In genomic region chr1:135098441-135098840, GRCm38 (mm10) we compare ENCODE assay signal across 16 mouse cellular contexts. TPM values are rescaled to one million over a fixed set of nuclear protein-coding genes. Genes with fewer than 3 reads are reported as not detected.
DNase-seq lines count a peak whose midpoint lies in the region; ATAC-seq lines count a peak whose summit lies in the region.
"Had no signal": no experiment of that assay in that cellular context is flagged by ENCODE, and none has a peak within 500 bp of the region (broad histone marks: within the 10 kb centered on the region; RNA-seq: fewer than 3 reads in every experiment).

No protein-coding gene starts in this region.

- peaks cover 44% of the 10 kb centered on the region for H3K4me1 ChIP-seq in limb, embryonic 15.5 days
- H3K4me1 ChIP-seq in limb, embryonic 10.5 days = peaks cover 14% of the 10 kb centered on the region
- H3K4me1 ChIP-seq in forebrain, embryonic 15.5 days = peaks cover 8% of the 10 kb centered on the region; the same call in 1 of the 2 replicates

- no peak overlapping the region for H3K9ac ChIP-seq in limb, embryonic 15.5 days
- no peak overlapping the region for H3K9ac ChIP-seq in forebrain, embryonic 15.5 days (replicated peaks)
- H3K9ac ChIP-seq: embryonic facial prominence, embryonic 15.5 days; forebrain, embryonic 13.5 days; liver, embryonic 14.5 days had no signal

- H3K27me3 ChIP-seq in limb, embryonic 15.5 days = peaks cover 32% of the 10 kb centered on the region
- peaks cover 65% of the 10 kb centered on the region for H3K27me3 ChIP-seq in limb, embryonic 10.5 days (ENCODE audit: low read depth, poor library complexity, severe bottlenecking)
- H3K27me3 ChIP-seq in forebrain, embryonic 15.5 days = peaks cover 8% of the 10 kb centered on the region

- 57% methylated on average over 7 of the region's 7 CpGs for WGBS in limb, embryonic 15.5 days
- 88% methylated on average over 7 of the region's 7 CpGs for WGBS in limb, embryonic 10.5 days
- 63% methylated on average over 7 of the region's 7 CpGs for WGBS in forebrain, embryonic 15.5 days

- H3K4me2 ChIP-seq in limb, embryonic 15.5 days = no peak overlapping the region
- no peak overlapping the region for H3K4me2 ChIP-seq in forebrain, embryonic 15.5 days (replicated peaks)
- H3K4me2 ChIP-seq: embryonic facial prominence, embryonic 15.5 days; forebrain, embryonic 13.5 days; midbrain, embryonic 11.5 days had no signal

- ATAC-seq in limb, embryonic 15.5 days (ENCODE audit: insufficient number of reproducible peaks, low FRiP score, low TSS enrichment, low read depth) = no peak
- no peak for ATAC-seq in forebrain, embryonic 15.5 days (replicated peaks)
- ATAC-seq in frontal cortex, adult (ENCODE audit: low TSS enrichment) = no peak
- ATAC-seq: forebrain, embryonic 13.5 days; intestine, postnatal 0 days had no signal

- H3K36me3 ChIP-seq in limb, embryonic 15.5 days = no peaks in the 10 kb centered on the region
- H3K36me3 ChIP-seq in limb, embryonic 10.5 days = no peaks in the 10 kb centered on the region
- no peaks in the 10 kb centered on the region for H3K36me3 ChIP-seq in forebrain, embryonic 15.5 days
- H3K36me3 ChIP-seq: embryonic facial prominence, embryonic 15.5 days; G1E had no signal

- intact Hi-C loops in heart, postnatal 10 days (cut with DNase I) = no loop called here

- no peaks in the 10 kb centered on the region for H3K9me3 ChIP-seq in limb, embryonic 15.5 days
- no peaks in the 10 kb centered on the region for H3K9me3 ChIP-seq in limb, embryonic 10.5 days (replicated peaks)
- H3K9me3 ChIP-seq in forebrain, embryonic 15.5 days = no peaks in the 10 kb centered on the region
- H3K9me3 ChIP-seq: embryonic facial prominence, embryonic 15.5 days; forebrain, embryonic 13.5 days; G1E had no signal

- peak overlapping the region; percentile 17; the same call in 1 of the 2 replicates for H3K27ac ChIP-seq in limb, embryonic 15.5 days
- no peak overlapping the region; the same call in 1 of the 2 replicates for H3K27ac ChIP-seq in limb, embryonic 10.5 days
- no peak overlapping the region for H3K27ac ChIP-seq in forebrain, embryonic 15.5 days (replicated peaks)
- H3K27ac ChIP-seq: embryonic facial prominence, embryonic 15.5 days; forebrain, embryonic 13.5 days; liver, embryonic 14.5 days had no signal

- no peak overlapping the region for H3K4me3 ChIP-seq in limb, embryonic 15.5 days
- H3K4me3 ChIP-seq in limb, embryonic 10.5 days = no peak overlapping the region
- no peak overlapping the region for H3K4me3 ChIP-seq in forebrain, embryonic 15.5 days
- H3K4me3 ChIP-seq: embryonic facial prominence, embryonic 15.5 days; forebrain, embryonic 13.5 days had no signal

- DNase-seq in cerebellum, postnatal 14 days = peak; percentile 77 to 82
- DNase-seq in cerebellum, adult 9-11 months = no peak
- no peak for DNase-seq in limb, embryonic 10.5 days (ENCODE audit: low spot score)
- peak; percentile 51 for DNase-seq in gastrocnemius, postnatal 10 days
- DNase-seq in heart, postnatal 10 days = peak; percentile 84 to 88
- DNase-seq: kidney, postnatal 14 days; right cerebral cortex, postnatal 14 days had no signal

RNA-seq across cellular contexts. Expression of gene Lgr6, which starts 6.6 kb away (rescaled TPM):
- polyA plus RNA-seq in limb, embryonic 15.5 days (2015; fragmentation: Nextera tagmentation; extraction: Ambion mirVana) = 7.8 and 9.3 TPM in 2 replicates
- 0.56 and 0.75 TPM in 2 replicates for polyA plus RNA-seq in limb, embryonic 10.5 days (2016; fragmentation: Nextera tagmentation; extraction: Ambion mirVana)
- 1 to 10 TPM; 1.2 to 1.6 TPM for total RNA-seq in gastrocnemius, postnatal 10 days (2021)
- total RNA-seq in heart, postnatal 10 days (2021) = 10 to 100 TPM; 12.3 to 17.4 TPM
- 0.41 and 0.61 TPM in 2 replicates for polyA plus RNA-seq in forebrain, embryonic 15.5 days (2015; fragmentation: Nextera tagmentation; extraction: Ambion mirVana)

RNA-seq across cellular contexts. Expression of gene Ptpn7, which starts 34.1 kb away (rescaled TPM):
- polyA plus RNA-seq in limb, embryonic 15.5 days (2015; fragmentation: Nextera tagmentation; extraction: Ambion mirVana) = 4.3 and 4.5 TPM in 2 replicates
- 1.4 and 1.9 TPM in 2 replicates for polyA plus RNA-seq in limb, embryonic 10.5 days (2016; fragmentation: Nextera tagmentation; extraction: Ambion mirVana)
- total RNA-seq in gastrocnemius, postnatal 10 days (2021) = 1 to 10 TPM in 1 of 2 experiments, under 1 TPM in 1; 0.38 to 1.1 TPM
- under 1 TPM; 0.60 to 0.82 TPM for total RNA-seq in heart, postnatal 10 days (2021)
- polyA plus RNA-seq in forebrain, embryonic 15.5 days (2015; fragmentation: Nextera tagmentation; extraction: Ambion mirVana) = 0.23 and 0.24 TPM in 2 replicates

RNA-seq across cellular contexts. Expression of gene Arl8a, which starts 48.2 kb away (rescaled TPM):
- 59.2 and 59.8 TPM in 2 replicates for polyA plus RNA-seq in limb, embryonic 15.5 days (2015; fragmentation: Nextera tagmentation; extraction: Ambion mirVana)
- 32.7 and 42.2 TPM in 2 replicates for polyA plus RNA-seq in limb, embryonic 10.5 days (2016; fragmentation: Nextera tagmentation; extraction: Ambion mirVana)
- 10 to 100 TPM; 32.3 to 39.9 TPM for total RNA-seq in gastrocnemius, postnatal 10 days (2021)
- 10 to 100 TPM; 29.9 to 31.8 TPM for total RNA-seq in heart, postnatal 10 days (2021)
- 301 and 307 TPM in 2 replicates for polyA plus RNA-seq in forebrain, embryonic 15.5 days (2015; fragmentation: Nextera tagmentation; extraction: Ambion mirVana)

Comparison
In these comparisons a context has a peak if more than half of its experiments do, and no peak if none do; other contexts are left out.
1. DNase-seq: peak in cerebellum, postnatal 14 days (2 of 2), gastrocnemius, postnatal 10 days (single experiment) and heart, postnatal 10 days (2 of 2); none in cerebellum, adult 9-11 months (single experiment) and limb, embryonic 10.5 days (single experiment).